Mouse (Mus musculus) forebrain, embryonic 13.5 days (tissue): ENCODE results near the gene Chl1. TPM values are rescaled to one million over a fixed set of nuclear protein-coding genes. Genes with fewer than 3 reads are reported as not detected.

Experiments used
- ATAC-seq: fragments of 200-750 bp; cut with Nextera tagmentation; 2 replicates; pipeline ENCODE4 v1.8.0; 2017
- H3K27ac ChIP-seq: fragments of 300-500 bp; sonication (generic); 2 replicates; pipeline ENCODE4 v1.5.1; 2015; ENCODE audit warnings: inconsistent platforms, mild to moderate bottlenecking, moderate library complexity
- H3K27me3 ChIP-seq: fragments of 300-500 bp; sonication (generic); 2 replicates; pipeline ENCODE4 v1.6.1; 2015; ENCODE audit warnings: mild to moderate bottlenecking, inconsistent platforms
- H3K36me3 ChIP-seq: fragments of 300-500 bp; sonication (generic); 2 replicates; pipeline ENCODE4 v1.6.1; 2015; ENCODE audit warnings: mild to moderate bottlenecking, inconsistent platforms; ENCODE audit not compliant: poor library complexity, severe bottlenecking
- H3K4me1 ChIP-seq: fragments of 300-500 bp; sonication (generic); 2 replicates; pipeline ENCODE4 v1.6.1; 2015; ENCODE audit warnings: inconsistent platforms
- H3K4me2 ChIP-seq: fragments of 300-500 bp; sonication (generic); 2 replicates; pipeline ENCODE4 v1.6.1; 2015; ENCODE audit warnings: inconsistent platforms, mild to moderate bottlenecking, moderate library complexity
- H3K4me3 ChIP-seq: fragments of 300-500 bp; sonication (generic); 2 replicates; pipeline ENCODE4 v1.5.1; 2015; ENCODE audit warnings: mild to moderate bottlenecking, inconsistent platforms
- H3K9ac ChIP-seq: fragments of 300-500 bp; sonication (generic); 2 replicates; pipeline ENCODE4 v1.6.1; 2015; ENCODE audit warnings: mild to moderate bottlenecking, inconsistent platforms
- H3K9me3 ChIP-seq: fragments of 300-500 bp; sonication (generic); replicated peaks from 2 replicates; pipeline ENCODE4 v1.6.1; 2016; ENCODE audit warnings: inconsistent platforms
- WGBS: fragments of 180-500 bp; shearing (Covaris S2); methylation state at CpG from one replicate; pipeline ENCODE4 v1.1.7; 2015; 5-methylcytosine and 5-hydroxymethylcytosine counted together
- polyA plus RNA-seq: library from polyadenylated mRNA; unstranded; fragments of >200 nt; fragmentation: Nextera tagmentation; extraction: Ambion mirVana; gene quantifications from 2 replicates; pipeline ENCODE4 v1.2.1, GENCODE M21; 2015

The Chl1 gene
- polyA plus RNA-seq, 1 experiment from 2014 or later, result 42.4 TPM

DNA sequence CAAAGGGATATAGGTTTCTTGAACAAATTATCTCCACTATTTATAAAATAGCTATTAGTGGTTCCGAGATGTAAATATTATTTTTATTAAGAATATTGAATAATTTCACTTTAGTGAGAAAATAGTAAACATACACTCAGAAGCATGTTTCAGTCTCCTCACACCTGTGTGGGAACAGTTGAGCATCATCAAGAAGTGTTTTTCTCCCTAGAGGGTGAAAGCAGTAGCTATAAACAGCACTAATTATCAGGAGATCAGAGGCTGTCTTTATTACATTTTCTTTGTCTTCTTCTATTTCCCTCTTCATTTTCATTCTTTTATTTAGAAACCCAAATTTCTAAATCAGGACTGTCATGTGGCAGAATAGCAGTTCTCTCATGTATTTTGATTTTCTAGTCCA, 166.7 kb downstream of the Chl1 start:
- Histone ChIP-seq H3K4me1 (peaks cover 14% of the 10 kb centered on the region; the same call in 1 of the 2 replicates), H3K4me3 (no peak overlapping the region), H3K4me2 (no peak overlapping the region), H3K36me3 (no peaks in the 10 kb centered on the region), H3K9ac (no peak overlapping the region), H3K9me3 (no peaks in the 10 kb centered on the region), H3K27me3 (no peaks in the 10 kb centered on the region), H3K27ac (peak overlapping the region; percentile 25; the same call in 1 of the 2 replicates)
- peak; percentile 39; the same call in 1 of the 2 replicates for ATAC-seq
- 81% methylated on average over 1 of the region's 1 CpGs for WGBS

DNA sequence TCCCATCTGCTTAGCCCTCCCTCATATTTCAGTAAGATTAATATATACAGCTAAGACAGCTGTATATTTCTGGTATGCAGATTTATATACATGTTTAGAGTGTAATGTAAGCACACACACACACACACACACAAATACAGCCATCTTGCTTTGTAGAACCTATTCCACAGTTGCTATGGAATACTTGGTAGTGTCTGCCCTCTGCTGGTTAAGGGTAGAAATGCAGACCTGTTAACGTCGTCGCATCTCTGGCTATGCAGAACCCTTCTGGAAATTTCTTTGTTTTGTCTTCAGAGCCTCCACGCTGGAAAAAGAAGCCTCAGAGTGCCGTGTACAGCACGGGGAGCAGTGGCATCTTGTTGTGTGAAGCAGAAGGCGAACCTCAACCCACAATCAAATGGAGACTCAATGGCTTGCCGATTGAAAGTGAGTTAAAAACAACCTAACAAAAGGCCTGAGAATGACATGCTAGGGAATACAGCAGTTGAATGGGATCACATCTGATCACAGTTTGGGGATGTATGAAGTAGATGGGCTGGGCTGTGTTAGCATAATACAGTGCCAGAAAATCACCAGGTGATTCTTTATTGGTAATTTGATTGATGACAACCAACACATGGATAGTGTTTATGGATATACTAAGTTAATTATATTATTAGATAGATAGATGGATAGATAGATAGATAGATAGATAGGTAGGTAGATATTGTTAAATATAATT, 172.6 kb downstream of the Chl1 start:
- Histone ChIP-seq H3K36me3 (no peaks in the 10 kb centered on the region), H3K27ac (no peak overlapping the region), H3K9me3 (no peaks in the 10 kb centered on the region), H3K9ac (no peak overlapping the region), H3K4me2 (no peak overlapping the region), H3K4me1 (0 out of 2 replicates have a peak, but pooled peaks cover 2% of the 10 kb centered on the region), H3K27me3 (no peaks in the 10 kb centered on the region), H3K4me3 (no peak overlapping the region)
- 13% methylated on average over 8 of the region's 8 CpGs for WGBS
- peak; percentile 89 for ATAC-seq

DNA sequence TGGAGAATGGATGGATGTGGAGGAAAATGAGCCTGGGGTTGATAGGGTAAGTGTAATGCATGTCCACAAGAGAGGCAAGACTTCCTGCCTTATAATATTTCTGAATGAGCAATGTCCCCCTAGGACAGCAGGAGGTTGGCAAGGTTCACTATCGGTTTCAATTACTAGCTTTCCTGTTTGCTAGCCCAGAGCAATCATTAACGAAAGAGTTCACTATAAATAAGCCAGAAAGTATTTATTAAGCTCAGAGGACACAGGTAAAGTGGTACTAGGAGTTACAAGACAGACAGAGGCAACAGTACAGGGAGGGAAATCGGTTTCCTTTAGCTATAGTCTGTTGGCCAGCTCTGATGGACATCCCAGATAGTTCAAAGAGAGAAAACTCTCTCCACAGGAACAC, 182.1 kb downstream of the Chl1 start:
- no peak overlapping the region for H3K4me3 ChIP-seq
- H3K4me2 ChIP-seq, result no peak overlapping the region
- no peaks in the 10 kb centered on the region for H3K9me3 ChIP-seq
- 89% methylated on average over 3 of the region's 3 CpGs for WGBS
- no peak for ATAC-seq
- no peak overlapping the region for H3K27ac ChIP-seq
- H3K9ac ChIP-seq, result no peak overlapping the region
- H3K36me3 ChIP-seq, result peaks cover 7% of the 10 kb centered on the region; the same call in 1 of the 2 replicates
- no peaks in the 10 kb centered on the region for H3K27me3 ChIP-seq
- no peaks in the 10 kb centered on the region for H3K4me1 ChIP-seq

DNA sequence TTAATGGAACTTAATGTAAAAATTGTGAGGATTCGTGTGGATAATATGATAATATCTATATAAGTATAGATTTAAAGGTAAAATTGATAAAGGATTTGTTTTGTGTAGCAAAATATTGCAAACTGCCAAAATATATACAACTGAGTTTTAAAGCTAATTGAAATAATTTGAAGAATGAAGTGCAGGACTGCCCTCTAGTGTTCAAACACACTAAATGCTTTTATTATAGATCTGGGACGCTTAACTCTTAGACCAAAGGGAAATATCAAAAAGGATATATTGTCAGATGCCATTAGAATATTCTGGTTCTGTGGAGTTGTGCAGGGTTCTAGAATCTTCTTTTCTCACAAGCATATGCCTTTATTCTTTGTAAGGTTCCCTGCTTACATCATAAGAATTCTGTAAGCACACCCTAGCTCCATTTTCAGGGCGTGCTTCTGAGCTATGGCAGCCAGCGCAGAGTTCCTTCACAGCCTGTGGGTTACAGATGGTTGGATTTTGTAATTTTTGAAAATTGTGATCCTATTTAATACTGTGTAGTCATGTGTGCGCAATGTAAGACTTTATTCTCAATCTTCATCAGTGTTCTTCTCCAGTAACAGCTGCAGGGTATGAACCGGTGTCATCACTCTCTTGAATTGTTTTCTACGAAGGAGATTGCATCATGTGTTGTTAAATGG, 187.1 kb downstream of the Chl1 start:
- Histone ChIP-seq H3K4me3 (no peak overlapping the region), H3K4me1 (no peaks in the 10 kb centered on the region), H3K27ac (no peak overlapping the region), H3K9ac (no peak overlapping the region), H3K9me3 (no peaks in the 10 kb centered on the region), H3K36me3 (peaks cover 7% of the 10 kb centered on the region; the same call in 1 of the 2 replicates), H3K27me3 (no peaks in the 10 kb centered on the region), H3K4me2 (no peak overlapping the region)
- 68% methylated on average over 7 of the region's 7 CpGs for WGBS
- peak; percentile 65; the same call in 1 of the 2 replicates for ATAC-seq

DNA sequence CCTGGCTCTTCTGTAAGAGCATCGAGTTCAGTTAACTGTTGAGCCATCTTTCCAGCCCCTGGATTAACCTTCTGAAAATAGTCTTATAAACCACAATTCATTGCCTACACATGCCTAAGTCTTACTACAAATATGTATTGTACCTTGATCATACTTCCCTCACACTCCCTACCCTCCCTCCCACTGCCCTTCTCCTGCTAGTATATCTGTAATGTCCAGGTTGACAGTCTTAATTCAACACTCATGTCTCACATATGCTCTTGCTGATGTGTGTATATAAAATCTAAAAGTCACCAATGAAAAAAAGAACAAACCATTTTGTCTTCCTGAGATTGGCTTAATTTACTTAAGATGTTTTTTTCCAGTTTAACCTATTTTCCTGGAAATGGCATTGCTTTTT, 189.1 kb downstream of the Chl1 start:
- Histone ChIP-seq H3K4me2 (no peak overlapping the region), H3K27ac (no peak overlapping the region), H3K9ac (no peak overlapping the region), H3K36me3 (no peaks in the 10 kb centered on the region), H3K4me3 (no peak overlapping the region), H3K4me1 (no peaks in the 10 kb centered on the region), H3K27me3 (no peaks in the 10 kb centered on the region), H3K9me3 (no peaks in the 10 kb centered on the region)
- no peak for ATAC-seq
- WGBS, result 84% methylated on average over 1 of the region's 1 CpGs

DNA sequence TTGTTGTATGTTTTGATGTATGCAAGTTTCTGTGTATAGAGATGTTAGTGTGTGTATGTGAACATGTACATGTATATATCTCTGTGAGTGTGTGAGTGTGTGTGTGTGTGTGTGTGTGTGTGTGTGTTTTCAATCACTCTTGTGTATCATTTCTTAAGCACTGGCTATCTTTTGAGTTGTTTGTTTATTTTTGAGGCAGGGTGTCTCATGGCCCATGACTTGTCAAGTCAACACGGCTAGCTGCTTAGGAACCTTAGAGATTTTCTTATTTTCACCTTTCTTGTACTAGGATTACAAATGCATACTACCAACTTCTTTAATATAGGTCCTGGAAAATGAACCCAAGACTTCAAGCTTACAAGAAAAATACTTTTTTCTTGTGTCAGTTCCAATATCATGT, 189.5 kb downstream of the Chl1 start:
- Histone ChIP-seq H3K4me1 (no peaks in the 10 kb centered on the region), H3K9me3 (no peaks in the 10 kb centered on the region), H3K27me3 (no peaks in the 10 kb centered on the region), H3K9ac (no peak overlapping the region), H3K4me3 (no peak overlapping the region), H3K36me3 (no peaks in the 10 kb centered on the region), H3K27ac (no peak overlapping the region), H3K4me2 (no peak overlapping the region)
- 89% methylated on average over 1 of the region's 1 CpGs for WGBS
- no peak for ATAC-seq

DNA sequence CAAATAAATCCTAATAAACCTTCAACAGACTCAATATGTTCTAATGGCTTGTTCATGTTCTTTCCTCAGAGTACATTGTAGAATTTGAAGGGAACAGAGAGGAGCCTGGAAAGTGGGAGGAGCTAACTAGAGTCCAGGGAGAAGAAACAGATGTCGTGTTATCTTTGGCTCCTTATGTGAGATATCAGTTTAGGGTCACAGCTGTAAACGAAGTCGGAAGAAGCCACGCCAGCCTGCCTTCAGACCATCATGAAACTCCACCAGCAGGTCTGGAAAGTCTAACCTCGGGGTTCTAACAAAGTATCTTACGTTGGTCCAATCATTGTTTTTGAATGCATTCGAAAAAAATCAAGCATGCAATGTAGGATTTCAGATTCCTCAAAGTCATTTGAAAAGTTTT, 189.9 kb downstream of the Chl1 start:
- Histone ChIP-seq H3K9ac (no peak overlapping the region), H3K4me3 (no peak overlapping the region), H3K27ac (no peak overlapping the region), H3K4me2 (no peak overlapping the region), H3K27me3 (no peaks in the 10 kb centered on the region), H3K4me1 (no peaks in the 10 kb centered on the region), H3K9me3 (no peaks in the 10 kb centered on the region), H3K36me3 (no peaks in the 10 kb centered on the region)
- no peak for ATAC-seq
- WGBS, result 86% methylated on average over 7 of the region's 7 CpGs

DNA sequence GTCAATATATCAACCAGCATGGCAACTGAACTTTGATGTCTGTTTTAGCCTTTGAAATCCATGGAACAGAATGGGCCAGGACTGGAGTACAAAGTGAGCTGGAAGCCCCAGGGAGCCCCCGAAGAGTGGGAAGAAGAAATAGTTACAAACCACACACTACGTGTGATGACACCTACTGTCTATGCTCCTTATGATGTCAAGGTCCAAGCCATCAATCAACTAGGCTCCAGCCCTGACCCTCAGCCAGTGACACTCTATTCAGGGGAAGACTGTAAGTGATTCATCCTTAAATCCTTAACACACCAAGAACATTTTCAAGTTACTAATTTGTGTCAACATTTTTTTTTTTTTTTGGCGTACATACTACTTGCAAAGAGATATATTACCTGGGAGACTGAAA, 196.0 kb downstream of the Chl1 start:
- Histone ChIP-seq H3K9ac (no peak overlapping the region), H3K4me3 (no peak overlapping the region), H3K27ac (no peak overlapping the region), H3K36me3 (no peaks in the 10 kb centered on the region), H3K27me3 (no peaks in the 10 kb centered on the region), H3K4me2 (no peak overlapping the region), H3K9me3 (no peaks in the 10 kb centered on the region), H3K4me1 (no peaks in the 10 kb centered on the region)
- no peak for ATAC-seq
- 91% methylated on average over 3 of the region's 3 CpGs for WGBS

DNA sequence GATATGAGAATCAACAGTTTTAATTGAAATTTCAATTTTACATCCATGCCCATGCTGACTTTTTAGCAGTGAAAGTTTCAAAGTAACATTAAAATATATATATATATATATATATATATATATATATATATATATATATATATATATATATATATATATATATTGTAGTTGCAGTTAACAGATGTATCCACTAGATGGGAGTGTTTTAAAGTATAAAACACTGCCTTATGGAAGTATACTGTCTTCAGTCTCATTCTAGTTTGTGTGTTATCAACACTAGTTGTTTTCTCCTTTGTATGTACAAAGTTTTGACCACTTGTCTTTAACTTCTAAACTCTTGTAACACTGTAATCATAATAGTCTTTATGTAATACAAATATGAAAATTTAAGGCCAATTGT, 228.9 kb downstream of the Chl1 start:
- Histone ChIP-seq H3K4me2 (no peak overlapping the region), H3K4me1 (no peaks in the 10 kb centered on the region), H3K4me3 (no peak overlapping the region), H3K9me3 (no peaks in the 10 kb centered on the region), H3K27ac (no peak overlapping the region), H3K9ac (no peak overlapping the region), H3K36me3 (no peaks in the 10 kb centered on the region), H3K27me3 (no peaks in the 10 kb centered on the region)
- no peak for ATAC-seq

DNA sequence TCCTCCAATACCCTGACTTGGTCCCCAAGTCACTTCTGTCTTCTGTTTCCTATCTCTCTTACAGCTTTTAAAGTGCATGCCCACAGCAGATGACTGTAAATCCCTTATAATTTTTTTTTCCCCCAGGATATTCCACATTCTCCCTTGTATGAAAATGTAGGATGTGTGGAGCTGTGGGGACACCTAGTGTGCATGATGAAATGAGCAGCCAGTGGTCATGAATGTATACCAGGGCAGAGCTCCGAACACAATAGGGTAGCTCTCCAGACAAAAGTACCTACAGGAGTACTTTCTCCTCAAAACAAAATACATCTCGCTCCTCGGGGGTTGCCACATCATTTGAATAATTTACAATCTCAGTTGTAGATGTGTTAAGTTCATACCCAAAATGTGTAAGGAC, 232.4 kb downstream of the Chl1 start:
- H3K36me3 ChIP-seq, result no peaks in the 10 kb centered on the region
- no peak for ATAC-seq
- H3K27ac ChIP-seq, result no peak overlapping the region
- WGBS, result 54% methylated on average over 3 of the region's 3 CpGs
- H3K4me1 ChIP-seq, result no peaks in the 10 kb centered on the region
- no peak overlapping the region for H3K9ac ChIP-seq
- no peak overlapping the region for H3K4me3 ChIP-seq
- H3K9me3 ChIP-seq, result no peaks in the 10 kb centered on the region
- H3K4me2 ChIP-seq, result no peak overlapping the region
- H3K27me3 ChIP-seq, result no peaks in the 10 kb centered on the region

DNA sequence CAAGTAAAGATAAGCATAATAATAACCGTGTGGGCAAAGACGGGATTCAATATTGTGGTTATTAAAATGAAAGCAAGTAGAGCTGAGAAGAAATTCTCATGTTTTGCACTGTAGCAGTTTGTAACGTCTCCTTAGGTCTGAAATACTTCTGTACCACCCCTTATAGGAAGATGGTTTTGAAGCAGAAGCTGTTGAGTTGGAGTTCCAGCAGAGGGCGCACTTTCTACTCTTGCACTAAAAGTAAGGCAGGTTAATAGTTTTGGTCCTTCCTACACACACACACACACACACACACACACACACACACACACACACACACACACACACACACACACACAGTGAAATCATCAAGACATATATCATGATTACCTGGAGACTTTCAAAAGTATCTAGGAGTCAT, 235.7 kb downstream of the Chl1 start:
- Histone ChIP-seq H3K4me3 (no peak overlapping the region), H3K9me3 (no peaks in the 10 kb centered on the region), H3K4me1 (no peaks in the 10 kb centered on the region), H3K36me3 (no peaks in the 10 kb centered on the region), H3K27me3 (no peaks in the 10 kb centered on the region), H3K27ac (no peak overlapping the region), H3K9ac (no peak overlapping the region), H3K4me2 (no peak overlapping the region)
- ATAC-seq, result no peak
- 30% methylated on average over 4 of the region's 4 CpGs for WGBS

DNA sequence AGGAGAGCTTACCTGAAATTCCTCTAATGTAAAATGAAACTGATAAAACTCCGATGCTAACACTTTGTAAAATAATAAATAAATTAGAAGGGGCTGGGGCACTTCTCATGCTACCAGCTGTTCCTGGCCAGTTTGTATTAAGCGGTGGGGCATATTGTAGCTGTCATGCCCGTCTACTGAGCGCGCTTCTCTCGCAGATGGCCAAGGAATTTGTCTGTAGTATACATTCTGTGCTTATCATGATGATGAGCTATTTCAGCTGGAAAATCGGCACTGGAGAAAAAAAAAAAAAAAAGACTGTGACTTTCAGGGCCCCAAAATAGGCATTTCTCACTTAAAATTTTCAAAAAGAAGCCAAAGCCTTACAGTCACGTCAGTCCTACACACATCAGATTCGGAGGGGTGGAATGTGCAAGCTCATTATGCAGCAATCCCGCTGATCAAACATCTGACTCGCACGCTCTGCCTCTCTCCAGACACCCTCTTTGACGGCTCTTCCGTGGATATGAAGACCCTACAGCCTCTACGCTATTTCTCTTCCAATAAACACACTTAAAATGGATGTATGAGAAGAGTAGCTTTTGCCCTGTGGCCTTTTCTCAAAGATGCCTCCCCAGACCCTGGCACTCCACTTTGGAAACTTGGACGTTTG, 238.9 kb downstream of the Chl1 start:
- H3K36me3 ChIP-seq, result no peaks in the 10 kb centered on the region
- WGBS, result 36% methylated on average over 16 of the region's 16 CpGs
- H3K9me3 ChIP-seq, result no peaks in the 10 kb centered on the region
- no peak overlapping the region for H3K9ac ChIP-seq
- H3K4me2 ChIP-seq, result peak overlapping the region; percentile 24
- no peaks in the 10 kb centered on the region for H3K27me3 ChIP-seq
- no peaks in the 10 kb centered on the region for H3K4me1 ChIP-seq
- no peak overlapping the region for H3K4me3 ChIP-seq
- peak; percentile 81 for ATAC-seq
- no peak overlapping the region for H3K27ac ChIP-seq
